Mouse (Mus musculus) adrenal gland, postnatal 14 days (tissue): ENCODE results near the gene Efhd2. TPM values are rescaled to one million over a fixed set of nuclear protein-coding genes. Genes with fewer than 3 reads are reported as not detected.

ENCODE experiments used
- total RNA-seq: library from RNA; stranded (reverse); gene quantifications from 2 replicates; pipeline ENCODE4 v1.2.3, GENCODE M21; 2021

Gene Efhd2
- total RNA-seq, 1 experiment from 2014 or later, result 21.4 TPM

Other genes starting within 250 kb of the Efhd2 start
- 37.3 and 48.5 TPM in 2 replicates for gene Plekhm2, start 210.0 kb downstream of the Efhd2 start, total RNA-seq
- 1.5 and 3.3 TPM in 2 replicates for gene Rsc1a1, start 189.3 kb downstream of the Efhd2 start, total RNA-seq
- gene Ddi2, start 151.5 kb downstream of the Efhd2 start, total RNA-seq, result 56.0 and 65.2 TPM in 2 replicates
- gene Agmat, start 128.2 kb downstream of the Efhd2 start, total RNA-seq, result 13.4 and 32.2 TPM in 2 replicates
- gene Dnajc16, start 84.0 kb downstream of the Efhd2 start, total RNA-seq, result 16.6 and 20.7 TPM in 2 replicates
- 15.3 and 17.1 TPM in 2 replicates for gene Casp9, start 81.3 kb downstream of the Efhd2 start, total RNA-seq
- gene Cela2a, start 48.8 kb downstream of the Efhd2 start, total RNA-seq, result 0.56 TPM in 1 of 2 replicates, not detected in the other
- gene Ctrc, start 28.6 kb downstream of the Efhd2 start, total RNA-seq, result not detected in 2 replicates
- gene Fhad1, start 140.2 kb upstream of the Efhd2 start, total RNA-seq, result 0.74 and 1.7 TPM in 2 replicates
- 4.9 and 7.6 TPM in 2 replicates for gene Tmem51, start 209.4 kb upstream of the Efhd2 start, total RNA-seq